Mouse (Mus musculus): ENCODE data around the gene Prcc.

- no peak for TF ChIP-seq CTCF (IDR thresholded peaks at IDR 0.05; ENCODE audit: borderline replicate concordance, extremely low read depth, insufficient read depth, insufficient read length)
- no peak for TF ChIP-seq POLR2A (IDR thresholded peaks at IDR 0.05; ENCODE audit: borderline replicate concordance, extremely low read depth, insufficient read depth, insufficient read length, poor library complexity, severe bottlenecking)
Measured at GRCm38 (mm10) chr3:87924996-87925395, 39.6 kb upstream of the Prcc start.

Measured in brain, embryonic 14.5 days (tissue).